Mouse (Mus musculus) forebrain, postnatal 0 days (tissue): ENCODE results near the gene Drc3. TPM values are rescaled to one million over a fixed set of nuclear protein-coding genes. Genes with fewer than 3 reads are reported as not detected.

Experiments used
- ATAC-seq: fragments of 200-750 bp; cut with Nextera tagmentation; 2 replicates; pipeline ENCODE4 v1.8.0; 2017; ENCODE audit warnings: mild to moderate bottlenecking, moderate library complexity
- DNase-seq: peaks from one replicate; pipeline ENCODE4 v3.0.0-alpha.2; 2015
- H3K27ac ChIP-seq: fragments of 300-500 bp; sonication (generic); 2 replicates; pipeline ENCODE4 v1.5.1; 2014; ENCODE audit warnings: low read depth, mild to moderate bottlenecking, antibody characterized with exemption, low read length, moderate library complexity, mixed read lengths
- H3K27me3 ChIP-seq: fragments of 300-500 bp; sonication (generic); 2 replicates; pipeline ENCODE4 v1.6.1; 2014; ENCODE audit warnings: mild to moderate bottlenecking, low read length, mixed read lengths; ENCODE audit not compliant: insufficient read depth
- H3K36me3 ChIP-seq: fragments of 300-500 bp; sonication (generic); 2 replicates; pipeline ENCODE4 v1.6.1; 2014; ENCODE audit warnings: mild to moderate bottlenecking, moderate library complexity; ENCODE audit not compliant: insufficient read depth
- H3K4me1 ChIP-seq: fragments of 300-500 bp; sonication (generic); 2 replicates; pipeline ENCODE4 v1.6.1; 2014; ENCODE audit warnings: antibody characterized with exemption; ENCODE audit not compliant: insufficient read depth
- H3K4me2 ChIP-seq: fragments of 300-500 bp; sonication (generic); 2 replicates; pipeline ENCODE4 v1.6.1; 2014; ENCODE audit warnings: low read depth, mild to moderate bottlenecking, moderate library complexity
- H3K4me3 ChIP-seq: fragments of 300-500 bp; sonication (generic); 2 replicates; pipeline ENCODE4 v1.5.1; 2014; ENCODE audit warnings: low read depth, low read length, mixed read lengths
- H3K9ac ChIP-seq: fragments of 300-500 bp; sonication (generic); 2 replicates; pipeline ENCODE4 v1.6.1; 2014; ENCODE audit warnings: mild to moderate bottlenecking
- H3K9me3 ChIP-seq: fragments of 300-500 bp; sonication (generic); 2 replicates; pipeline ENCODE4 v1.6.1; 2016; ENCODE audit warnings: low read length
- CTCF ChIP-seq: sonication (generic); IDR thresholded peaks from 2 replicates; pipeline ENCODE4 v1.5.1; 2016; ENCODE audit warnings: antibody characterized with exemption, control low read depth, low read depth
- WGBS: fragments of 180-500 bp; shearing (Covaris S2); extraction: QIAGEN DNeasy Blood & Tissue Kit; methylation state at CpG from one replicate; pipeline ENCODE4 v1.1.7; 2014; 5-methylcytosine and 5-hydroxymethylcytosine counted together
- polyA plus RNA-seq: library from polyadenylated mRNA; unstranded; fragments of >200 nt; fragmentation: Nextera tagmentation; extraction: Ambion mirVana; gene quantifications from 2 replicates; pipeline ENCODE4 v1.2.1, GENCODE M21; 2015
- total RNA-seq: library from RNA; depleted of rRNA; stranded (reverse); fragments of >200 nt; gene quantifications from 2 replicates; pipeline ENCODE4 v1.2.3, GENCODE M21; 2014

Gene Drc3
- total and polyA plus RNA-seq, 2 experiments from 2014 or later = 10.0 to 15.5 TPM

DNA sequence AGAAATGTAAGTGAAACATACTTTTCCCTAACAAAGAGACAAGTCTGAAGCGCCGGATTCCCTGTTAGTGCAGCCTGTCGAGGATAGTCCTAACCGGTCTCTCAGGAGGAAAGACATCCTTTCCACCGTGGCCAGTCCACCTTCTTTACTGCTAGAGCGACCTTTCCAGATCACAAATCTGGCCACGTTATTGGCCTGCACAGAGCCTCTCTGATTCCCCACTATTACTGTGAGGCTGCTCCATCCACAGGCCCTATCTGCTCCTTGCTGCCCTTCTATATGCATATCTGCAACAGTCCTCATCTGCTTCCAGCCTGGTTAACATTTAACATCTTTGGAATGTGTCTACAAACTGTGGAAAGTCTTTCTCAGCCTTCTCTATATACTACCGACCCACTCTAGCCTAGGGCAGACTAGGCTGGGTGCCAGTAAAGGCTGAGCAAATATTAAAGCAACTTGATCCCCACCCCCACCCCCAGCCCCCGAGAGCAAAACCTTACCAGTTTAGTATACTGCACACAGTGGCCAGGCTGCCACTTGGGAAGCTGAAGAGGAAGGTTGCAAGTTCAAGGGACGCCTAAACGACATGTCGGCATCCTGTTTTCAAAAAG, 44.5 kb upstream of the Drc3 start:
- no peaks in the 10 kb centered on the region for H3K9me3 ChIP-seq
- H3K27ac ChIP-seq = no peak overlapping the region
- ATAC-seq (no peak), DNase-seq (no peak)
- TF ChIP-seq CTCF = no peak
- H3K4me1 ChIP-seq = peaks cover 22% of the 10 kb centered on the region
- H3K36me3 ChIP-seq = no peaks in the 10 kb centered on the region
- no peak overlapping the region for H3K4me2 ChIP-seq
- no peak overlapping the region for H3K9ac ChIP-seq
- H3K4me3 ChIP-seq = no peak overlapping the region
- WGBS = 74% methylated on average over 12 of the region's 12 CpGs
- no peaks in the 10 kb centered on the region for H3K27me3 ChIP-seq

DNA sequence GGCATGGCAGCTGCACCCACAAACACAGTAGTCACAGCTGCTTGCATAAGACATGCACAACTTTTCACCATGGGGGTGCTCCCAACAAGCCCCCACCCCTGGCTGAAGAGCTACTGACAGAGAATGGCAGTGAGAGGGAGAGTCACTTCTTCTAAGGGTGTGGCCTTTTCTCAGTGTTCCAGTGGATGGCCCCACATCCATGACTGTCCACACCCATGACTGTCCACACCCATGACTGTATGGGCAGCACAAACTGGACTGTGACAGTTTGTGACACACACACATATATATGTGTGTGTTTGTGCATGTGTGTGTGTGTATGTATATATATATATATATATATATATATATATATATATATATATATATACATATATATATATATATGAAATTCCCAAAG, 43.3 kb upstream of the Drc3 start:
- H3K36me3 ChIP-seq = no peaks in the 10 kb centered on the region
- no peak for TF ChIP-seq CTCF
- DNase-seq = no peak
- H3K4me2 ChIP-seq = no peak overlapping the region
- no peak overlapping the region for H3K27ac ChIP-seq
- peaks cover 22% of the 10 kb centered on the region for H3K4me1 ChIP-seq
- H3K27me3 ChIP-seq = no peaks in the 10 kb centered on the region
- no peak overlapping the region for H3K4me3 ChIP-seq
- ATAC-seq = no peak
- H3K9ac ChIP-seq = no peak overlapping the region
- no peaks in the 10 kb centered on the region for H3K9me3 ChIP-seq

DNA sequence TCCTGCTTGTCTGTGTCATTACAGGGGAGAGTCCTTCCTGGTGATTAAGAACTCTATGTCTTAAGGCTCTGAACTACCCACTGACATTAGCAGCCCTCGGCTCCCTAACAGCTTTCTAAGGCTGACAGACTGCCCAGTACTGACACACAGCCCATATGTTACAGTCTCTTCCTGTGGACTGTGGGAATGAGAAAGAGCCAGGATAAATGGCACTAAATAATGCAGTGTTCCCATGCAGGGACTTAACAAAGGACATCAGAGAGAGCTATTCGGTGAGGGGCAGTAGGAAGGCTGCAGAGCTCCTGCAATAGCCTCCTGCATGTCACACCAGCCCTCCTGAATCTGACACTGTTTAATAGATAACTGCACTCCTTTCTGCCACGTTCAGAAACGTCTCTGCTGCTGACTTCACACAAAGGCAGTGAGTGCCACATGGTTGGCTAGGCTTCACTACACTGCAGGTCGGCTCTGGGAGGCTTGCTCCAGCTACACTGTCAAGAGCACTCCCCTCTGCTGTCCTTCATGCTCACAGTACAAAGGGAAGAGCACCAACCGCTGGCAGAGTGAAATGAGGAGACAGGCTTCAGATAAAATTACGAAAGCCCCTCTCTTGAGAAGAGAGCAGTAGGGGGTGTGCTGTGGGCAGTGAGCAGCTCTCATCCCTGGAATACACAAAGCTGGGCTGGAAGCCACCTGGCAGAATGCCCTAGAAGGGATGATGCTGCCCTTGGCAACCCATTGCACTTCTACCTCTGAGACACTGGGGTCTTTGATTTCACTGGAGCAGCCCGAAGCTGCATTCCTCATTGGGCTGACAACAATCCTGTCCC, 41.9 kb upstream of the Drc3 start:
- Histone ChIP-seq H3K4me2 (peak overlapping the region; percentile 6; the same call in 1 of the 2 replicates), H3K27me3 (no peaks in the 10 kb centered on the region), H3K36me3 (no peaks in the 10 kb centered on the region), H3K9ac (peak overlapping the region; percentile 49), H3K9me3 (no peaks in the 10 kb centered on the region), H3K27ac (peak overlapping the region; percentile 87), H3K4me1 (peaks cover 17% of the 10 kb centered on the region), H3K4me3 (no peak overlapping the region)
- peak; percentile 33 for TF ChIP-seq CTCF
- peak; percentile 93 for ATAC-seq
- 2% methylated on average over 8 of the region's 8 CpGs for WGBS
- DNase-seq = peak; percentile 93

DNA sequence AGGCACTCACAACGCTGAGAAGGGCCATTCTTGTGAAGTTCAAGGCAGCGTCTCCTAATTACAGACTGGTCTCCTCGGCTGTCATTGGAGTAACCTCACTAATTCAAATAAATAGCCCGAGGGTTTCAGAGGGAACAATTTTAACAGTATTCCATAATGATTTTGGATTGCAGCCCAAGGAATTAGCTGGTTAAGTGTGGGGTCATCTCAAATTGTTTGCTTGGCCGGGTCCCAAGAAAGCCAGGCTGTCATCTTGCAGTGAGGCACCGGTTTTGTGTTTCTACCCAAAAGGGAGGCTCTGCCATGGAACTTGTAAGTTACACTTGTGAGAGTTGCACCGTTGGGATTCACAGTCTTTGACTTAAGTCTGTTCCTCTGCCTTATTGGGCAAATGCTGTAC, 36.9 kb upstream of the Drc3 start:
- H3K4me1 ChIP-seq = peaks cover 7% of the 10 kb centered on the region; the same call in 1 of the 2 replicates
- no peak for DNase-seq
- H3K4me3 ChIP-seq = no peak overlapping the region
- H3K27ac ChIP-seq = no peak overlapping the region
- 23% methylated on average over 7 of the region's 7 CpGs for WGBS
- no peak for ATAC-seq
- no peaks in the 10 kb centered on the region for H3K36me3 ChIP-seq
- H3K9ac ChIP-seq = no peak overlapping the region
- no peak for TF ChIP-seq CTCF
- no peak overlapping the region for H3K4me2 ChIP-seq
- no peaks in the 10 kb centered on the region for H3K27me3 ChIP-seq
- H3K9me3 ChIP-seq = no peaks in the 10 kb centered on the region

DNA sequence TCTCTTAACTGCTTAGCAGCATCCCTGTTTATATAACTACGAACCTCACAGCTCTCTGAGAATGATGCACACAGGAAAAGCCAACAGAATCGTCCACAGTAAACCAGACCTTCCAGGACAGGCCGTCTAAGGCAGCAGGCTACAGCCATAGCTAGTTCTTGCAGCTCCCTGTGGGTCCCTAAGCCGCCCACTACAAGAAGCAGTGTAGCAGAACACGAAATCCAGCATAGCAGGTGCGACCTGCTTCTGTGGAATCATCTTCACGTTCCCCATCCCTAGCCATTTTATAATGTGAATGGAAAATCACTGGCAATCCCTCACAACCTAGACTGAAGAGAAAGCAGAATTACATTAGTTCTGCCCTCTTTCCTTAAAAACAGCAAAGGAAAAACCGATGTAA, 36.2 kb upstream of the Drc3 start:
- Histone ChIP-seq H3K4me1 (0 out of 2 replicates have a peak, but pooled peaks cover under 1% of the 10 kb centered on the region), H3K4me3 (no peak overlapping the region), H3K9ac (no peak overlapping the region), H3K27me3 (no peaks in the 10 kb centered on the region), H3K27ac (no peak overlapping the region), H3K36me3 (no peaks in the 10 kb centered on the region), H3K9me3 (no peaks in the 10 kb centered on the region), H3K4me2 (no peak overlapping the region)
- no peak for DNase-seq
- 73% methylated on average over 8 of the region's 8 CpGs for WGBS
- no peak for ATAC-seq
- TF ChIP-seq CTCF = no peak

DNA sequence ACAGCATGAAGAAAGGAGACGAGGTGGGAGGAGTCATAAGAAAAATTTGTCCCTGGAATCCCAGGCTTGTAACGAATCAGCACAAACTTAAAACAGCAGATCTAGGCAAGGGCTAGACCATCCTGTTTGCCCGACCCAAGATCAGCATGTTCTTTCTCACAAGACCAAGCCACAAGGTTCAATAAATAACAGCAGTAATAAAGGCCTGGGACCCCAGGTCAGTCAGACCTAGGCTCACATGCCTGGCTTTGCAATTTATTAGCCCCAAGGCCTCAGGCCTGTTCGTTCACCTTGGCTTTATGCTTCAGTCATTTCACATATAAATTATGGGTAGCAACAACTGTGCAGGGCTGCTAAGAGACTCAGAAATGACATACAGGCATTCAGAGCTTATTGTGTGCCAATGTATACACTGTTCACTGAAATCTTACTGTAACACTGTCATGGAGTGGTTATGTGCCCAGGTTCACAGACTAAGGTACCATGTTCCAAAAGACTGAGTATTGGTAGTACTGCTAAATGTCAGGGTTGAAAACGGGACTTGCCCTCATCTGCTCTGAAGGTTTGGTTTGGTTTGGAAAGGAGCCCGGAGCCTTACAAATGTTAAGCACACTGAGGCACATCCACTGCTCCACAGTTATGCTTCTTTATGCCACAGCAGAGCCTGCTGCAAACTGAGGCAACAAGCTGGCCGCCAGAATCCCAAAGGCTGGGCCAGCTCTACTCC, 35.6 kb upstream of the Drc3 start:
- Histone ChIP-seq H3K27me3 (no peaks in the 10 kb centered on the region), H3K4me2 (no peak overlapping the region), H3K36me3 (no peaks in the 10 kb centered on the region), H3K9me3 (no peaks in the 10 kb centered on the region), H3K9ac (no peak overlapping the region), H3K4me3 (no peak overlapping the region), H3K27ac (0 out of 2 replicates have a peak overlapping the region, but pooled peaks have one; percentile 21), H3K4me1 (no peaks in the 10 kb centered on the region)
- WGBS = 64% methylated on average over 7 of the region's 7 CpGs
- no peak for TF ChIP-seq CTCF
- no peak for DNase-seq
- ATAC-seq = no peak
